Mouse (Mus musculus): ENCODE results near the gene Rtn4r. TPM values are rescaled to one million over a fixed set of nuclear protein-coding genes. Genes with fewer than 3 reads are reported as not detected.
A peak's percentile ranks its signal among the peaks of the same experiment; 100 is the strongest.
"Not testable (repeated sequence)": the region's sequence is repeated elsewhere in the genome, so short reads cannot be mapped to it uniquely, and the experiment has no call there.

The Rtn4r gene
- polyA plus RNA-seq, 1 experiment from 2014 or later, result 29.7 TPM

DNA sequence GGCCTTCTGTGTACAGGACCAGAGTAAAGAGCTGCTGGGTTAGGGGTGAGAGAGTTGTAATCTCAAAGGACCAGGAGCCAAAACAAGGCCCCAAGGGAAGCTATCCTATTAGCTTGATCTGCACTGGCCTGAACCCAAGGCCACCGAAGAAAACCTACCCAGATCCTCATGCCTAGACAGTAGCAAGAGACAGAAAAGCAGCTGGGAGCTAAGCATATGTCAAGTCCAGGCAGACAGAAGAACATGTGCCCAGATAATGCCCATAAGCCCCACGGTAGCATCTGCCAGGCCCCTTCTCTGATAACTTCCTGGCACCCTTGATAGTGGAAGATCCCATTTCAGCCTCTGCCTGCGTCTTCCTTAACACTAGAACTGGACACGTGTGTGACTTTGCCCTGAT lies 59.4 kb downstream of the Rtn4r start:
- H3K4me2 ChIP-seq (ENCODE audit: low read length), result no peak overlapping the region
- H3K27ac ChIP-seq (ENCODE audit: low read length), result no peak overlapping the region

DNA sequence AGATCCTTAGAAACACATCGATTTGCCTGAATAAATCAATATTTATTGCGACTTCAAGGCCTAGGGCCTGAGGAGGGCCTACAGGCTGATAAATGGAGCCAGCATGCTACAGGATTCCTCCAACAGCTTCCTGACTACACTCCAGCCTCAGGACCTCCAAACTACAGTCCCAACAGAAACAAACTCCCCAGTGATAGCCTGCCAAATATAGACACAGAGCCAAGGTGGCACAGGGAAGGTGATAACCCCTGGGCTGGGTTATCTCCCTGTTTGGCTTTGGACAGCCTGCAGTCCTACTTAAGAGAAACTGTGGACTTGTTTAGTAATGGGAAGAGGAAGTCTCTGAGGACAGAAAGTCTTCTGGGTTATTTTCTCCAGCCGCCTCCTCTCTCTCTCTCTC lies 59.8 kb downstream of the Rtn4r start:
- 84% methylated on average over 3 of the region's 3 CpGs for WGBS
- H3K36me3 ChIP-seq (ENCODE audit: control insufficient read depth, insufficient read depth, low read length), result no peaks in the 10 kb centered on the region

More for the DNA sequence above, 59.4 kb downstream of the Rtn4r start:
- H3K9me3 ChIP-seq (replicated peaks; ENCODE audit: control insufficient read depth, low read length, poor library complexity, severe bottlenecking), result no peaks in the 10 kb centered on the region
- H3K9ac ChIP-seq (ENCODE audit: low read depth, low read length), result no peak overlapping the region
- H3K27me3 ChIP-seq (ENCODE audit: control insufficient read depth, insufficient read depth, low read depth, low read length), result no peaks in the 10 kb centered on the region
- no peaks in the 10 kb centered on the region for H3K4me1 ChIP-seq (ENCODE audit: control insufficient read depth, insufficient read depth, low read length)
- no peaks in the 10 kb centered on the region for H3K36me3 ChIP-seq (ENCODE audit: control insufficient read depth, insufficient read depth, low read length)
- 89% methylated on average over 4 of the region's 4 CpGs for WGBS
- no peak for ATAC-seq
- no peak overlapping the region for H3K4me3 ChIP-seq (ENCODE audit: low read depth, low read length)

DNA sequence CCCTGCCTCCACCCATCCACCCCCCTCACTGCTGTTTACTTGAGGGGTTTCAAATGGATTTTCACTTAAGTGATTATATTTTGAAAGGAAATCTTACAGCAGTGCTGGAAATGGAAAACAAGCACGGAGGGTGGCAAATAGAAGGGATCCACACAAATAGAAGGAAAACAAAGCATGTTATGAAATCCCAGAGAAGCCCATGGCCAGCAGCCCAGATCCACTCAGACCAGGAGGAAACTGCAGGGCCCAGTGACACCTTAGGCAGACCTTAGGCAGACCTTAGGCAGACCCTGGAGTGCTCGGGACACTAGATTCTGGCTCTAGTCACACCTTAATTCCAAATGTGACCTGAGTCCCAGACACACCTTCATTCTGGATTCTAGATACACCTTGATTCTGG lies 63.6 kb downstream of the Rtn4r start:
- H3K27me3 ChIP-seq (ENCODE audit: control insufficient read depth, insufficient read depth, low read depth, low read length), result no peaks in the 10 kb centered on the region
- peaks cover 9% of the 10 kb centered on the region; the same call in 1 of the 2 replicates for H3K4me1 ChIP-seq (ENCODE audit: control insufficient read depth, insufficient read depth, low read length)
- H3K4me2 ChIP-seq (ENCODE audit: low read length), result no peak overlapping the region
- H3K36me3 ChIP-seq (ENCODE audit: control insufficient read depth, insufficient read depth, low read length), result no peaks in the 10 kb centered on the region
- no peak for ATAC-seq
- no peak overlapping the region for H3K9ac ChIP-seq (ENCODE audit: low read depth, low read length)
- H3K27ac ChIP-seq (ENCODE audit: low read length), result no peak overlapping the region
- H3K4me3 ChIP-seq (ENCODE audit: low read depth, low read length), result no peak overlapping the region
- H3K9me3 ChIP-seq (replicated peaks; ENCODE audit: control insufficient read depth, low read length, poor library complexity, severe bottlenecking), result no peaks in the 10 kb centered on the region
- WGBS, result 75% methylated on average over 2 of the region's 2 CpGs

More for the DNA sequence above, 59.8 kb downstream of the Rtn4r start:
- no peak overlapping the region for H3K4me3 ChIP-seq (ENCODE audit: low read depth, low read length)
- H3K9ac ChIP-seq (ENCODE audit: low read depth, low read length), result no peak overlapping the region
- no peaks in the 10 kb centered on the region for H3K27me3 ChIP-seq (ENCODE audit: control insufficient read depth, insufficient read depth, low read depth, low read length)
- ATAC-seq, result no peak
- H3K4me2 ChIP-seq (ENCODE audit: low read length), result no peak overlapping the region
- H3K27ac ChIP-seq (ENCODE audit: low read length), result no peak overlapping the region
- H3K4me1 ChIP-seq (ENCODE audit: control insufficient read depth, insufficient read depth, low read length), result no peaks in the 10 kb centered on the region
- H3K9me3 ChIP-seq (replicated peaks; ENCODE audit: control insufficient read depth, low read length, poor library complexity, severe bottlenecking), result no peaks in the 10 kb centered on the region

DNA sequence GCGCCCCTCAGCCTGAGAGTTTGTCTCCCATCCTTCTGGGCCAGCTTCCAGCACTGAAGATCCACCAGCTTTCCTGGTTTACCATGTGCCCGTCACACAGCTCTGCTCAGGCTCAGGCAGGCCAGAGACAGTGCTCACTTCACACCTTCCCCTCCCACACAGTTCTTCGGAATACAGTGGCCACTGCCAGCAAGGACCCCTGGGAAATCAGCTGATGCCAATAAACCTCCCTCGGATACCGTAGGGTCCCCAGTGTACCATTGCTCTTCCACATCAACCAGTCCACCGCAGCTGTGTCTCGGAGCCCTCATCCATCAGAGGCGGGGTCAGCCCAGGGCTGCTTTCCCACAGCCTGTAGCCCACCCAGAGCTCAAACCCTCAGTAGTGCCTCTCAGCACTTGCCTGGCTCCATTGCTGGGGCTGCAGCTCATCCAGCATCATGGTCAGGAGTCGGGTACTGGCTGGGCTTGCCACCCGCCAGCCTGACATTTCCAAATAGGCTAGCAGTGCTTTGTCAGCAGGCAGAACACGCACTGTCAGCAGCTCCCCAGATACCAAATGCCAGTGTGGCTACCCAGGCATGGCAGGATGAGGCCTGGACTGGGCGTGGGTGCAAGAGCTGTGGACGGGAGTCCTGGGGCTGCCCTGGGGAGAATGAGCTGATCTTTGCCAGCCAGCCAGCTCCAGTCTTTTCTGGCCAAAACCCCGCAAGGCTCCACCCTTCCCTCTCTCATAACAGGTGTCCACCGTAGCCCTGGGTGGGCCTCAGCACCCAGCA lies 67.0 kb downstream of the Rtn4r start:
- Histone ChIP-seq H3K4me2 (ENCODE audit: low read length) (no peak overlapping the region), H3K4me3 (ENCODE audit: low read depth, low read length) (no peak overlapping the region), H3K36me3 (ENCODE audit: control insufficient read depth, insufficient read depth, low read length) (no peaks in the 10 kb centered on the region), H3K4me1 (ENCODE audit: control insufficient read depth, insufficient read depth, low read length) (peaks cover 18% of the 10 kb centered on the region), H3K27me3 (ENCODE audit: control insufficient read depth, insufficient read depth, low read depth, low read length) (no peaks in the 10 kb centered on the region), H3K27ac (ENCODE audit: low read length) (no peak overlapping the region; the same call in 1 of the 2 replicates), H3K9me3 (replicated peaks; ENCODE audit: control insufficient read depth, low read length, poor library complexity, severe bottlenecking) (no peaks in the 10 kb centered on the region), H3K9ac (ENCODE audit: low read depth, low read length) (no peak overlapping the region)
- WGBS, result 61% methylated on average over 15 of the region's 15 CpGs
- peak; percentile 33; the same call in 1 of the 2 replicates for ATAC-seq

DNA sequence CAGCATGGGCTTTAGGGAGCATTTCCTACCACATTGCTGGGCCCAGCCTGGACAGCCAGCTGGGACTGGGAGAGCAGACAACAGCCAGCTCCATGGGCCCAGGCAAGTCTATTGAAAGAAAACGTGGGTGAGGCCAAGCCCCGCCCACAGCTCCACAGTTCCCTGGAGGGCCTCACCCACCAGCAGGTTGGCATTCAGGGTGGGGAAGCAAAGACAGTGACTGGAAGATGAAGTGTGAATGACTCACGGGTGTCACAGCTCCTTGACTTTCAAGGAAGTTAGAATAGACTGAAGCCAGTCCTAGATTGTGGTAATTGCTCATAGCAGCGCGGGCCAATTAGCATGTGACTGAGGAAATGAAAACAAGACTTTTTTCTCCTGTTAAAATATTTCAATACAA lies 67.6 kb downstream of the Rtn4r start:
- Histone ChIP-seq H3K4me3 (ENCODE audit: low read depth, low read length) (no peak overlapping the region), H3K27ac (ENCODE audit: low read length) (no peak overlapping the region; the same call in 1 of the 2 replicates)
- no peak for ATAC-seq

DNA sequence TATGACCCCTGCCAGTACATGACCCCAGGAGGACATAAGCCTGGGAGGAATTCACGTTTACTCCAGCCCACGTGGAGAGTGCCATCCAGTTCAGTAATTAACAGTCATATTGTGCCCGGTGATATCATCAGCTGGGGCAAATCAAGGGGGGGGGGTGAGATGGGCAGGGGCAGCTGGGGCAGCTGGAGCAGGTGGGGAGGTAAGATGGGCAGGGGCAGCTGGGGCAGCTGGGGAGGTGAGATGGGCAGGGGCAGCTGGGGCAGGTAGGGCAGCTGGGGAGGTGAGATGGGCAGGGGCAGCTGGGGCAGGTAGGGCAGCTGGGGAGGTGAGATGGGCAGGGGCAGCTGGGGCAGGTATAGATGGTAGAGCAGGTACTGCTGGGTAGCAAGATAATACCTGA lies 68.1 kb downstream of the Rtn4r start:
- H3K4me3 ChIP-seq (ENCODE audit: low read depth, low read length); H3K27ac ChIP-seq (ENCODE audit: low read length); H3K36me3 ChIP-seq (ENCODE audit: control insufficient read depth, insufficient read depth, low read length); H3K4me2 ChIP-seq (ENCODE audit: low read length); H3K9me3 ChIP-seq (replicated peaks; ENCODE audit: control insufficient read depth, low read length, poor library complexity, severe bottlenecking); ATAC-seq; H3K9ac ChIP-seq (ENCODE audit: low read depth, low read length); H3K27me3 ChIP-seq (ENCODE audit: control insufficient read depth, insufficient read depth, low read depth, low read length): not testable (repeated sequence)
- peaks cover 18% of the 10 kb centered on the region for H3K4me1 ChIP-seq (ENCODE audit: control insufficient read depth, insufficient read depth, low read length)
- 45% methylated on average over 3 of the region's 3 CpGs for WGBS

More for the DNA sequence above, 67.6 kb downstream of the Rtn4r start:
- WGBS, result 58% methylated on average over 5 of the region's 5 CpGs
- H3K27me3 ChIP-seq (ENCODE audit: control insufficient read depth, insufficient read depth, low read depth, low read length), result no peaks in the 10 kb centered on the region
- no peaks in the 10 kb centered on the region for H3K36me3 ChIP-seq (ENCODE audit: control insufficient read depth, insufficient read depth, low read length)
- no peak overlapping the region for H3K4me2 ChIP-seq (ENCODE audit: low read length)
- H3K9me3 ChIP-seq (replicated peaks; ENCODE audit: control insufficient read depth, low read length, poor library complexity, severe bottlenecking), result no peaks in the 10 kb centered on the region
- H3K9ac ChIP-seq (ENCODE audit: low read depth, low read length), result no peak overlapping the region
- peaks cover 18% of the 10 kb centered on the region for H3K4me1 ChIP-seq (ENCODE audit: control insufficient read depth, insufficient read depth, low read length)

DNA sequence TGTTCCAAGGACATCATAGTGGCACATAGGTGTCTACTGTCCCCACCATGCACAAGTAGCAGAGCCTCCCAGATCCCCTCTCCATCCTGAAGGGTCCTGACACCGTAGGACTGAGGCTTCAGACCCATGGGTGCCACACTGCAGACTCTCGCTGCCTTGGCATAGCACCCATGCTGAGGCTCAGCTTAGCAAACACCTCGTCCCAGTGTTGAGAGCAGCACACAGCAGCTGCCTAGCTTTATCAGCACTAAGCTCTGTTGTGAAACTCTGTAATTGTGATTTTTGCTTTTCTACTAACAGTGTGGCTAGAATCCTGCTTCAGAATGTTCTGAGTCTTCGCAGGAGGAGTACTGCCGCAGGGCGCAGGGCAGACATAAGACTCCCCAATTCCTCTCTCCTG lies 70.4 kb downstream of the Rtn4r start:
- H3K4me1 ChIP-seq (ENCODE audit: control insufficient read depth, insufficient read depth, low read length), result peaks cover 18% of the 10 kb centered on the region
- no peaks in the 10 kb centered on the region for H3K27me3 ChIP-seq (ENCODE audit: control insufficient read depth, insufficient read depth, low read depth, low read length)

DNA sequence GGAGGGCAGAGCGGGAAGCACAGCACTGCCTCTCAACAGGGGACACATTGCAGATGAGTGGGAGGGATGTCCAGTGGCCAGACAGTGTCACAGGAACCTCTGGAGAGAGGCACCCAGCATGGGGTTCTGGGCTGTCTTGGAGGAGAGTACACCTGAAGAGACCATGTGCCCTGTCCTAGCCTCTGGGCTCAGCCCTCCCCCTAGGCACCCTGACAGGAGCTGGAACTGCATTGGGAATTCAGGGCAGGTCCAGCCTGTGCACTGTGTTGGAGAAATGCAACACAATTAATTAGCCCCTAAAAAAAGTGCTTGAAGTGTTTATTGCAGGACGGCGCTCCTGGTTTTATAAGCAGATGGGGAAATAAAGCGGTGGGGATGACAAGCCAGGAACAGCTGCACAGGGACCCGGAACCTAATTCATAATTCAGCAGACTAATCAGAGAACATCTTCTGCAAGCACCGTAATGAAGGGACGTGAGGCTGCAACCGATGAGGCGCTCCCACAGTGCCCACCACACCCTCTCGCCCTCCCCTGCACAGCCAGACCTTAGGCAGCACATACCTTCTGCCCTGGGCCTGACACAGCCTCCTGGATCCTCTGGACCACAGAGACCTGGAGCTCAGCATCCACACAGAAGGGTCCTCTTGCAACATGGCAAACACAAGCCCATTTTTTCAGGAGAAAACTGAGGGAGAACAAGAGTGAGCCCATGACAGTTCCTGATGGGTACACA lies 71.1 kb downstream of the Rtn4r start:
- no peaks in the 10 kb centered on the region for H3K36me3 ChIP-seq (ENCODE audit: control insufficient read depth, insufficient read depth, low read length)
- no peaks in the 10 kb centered on the region for H3K27me3 ChIP-seq (ENCODE audit: control insufficient read depth, insufficient read depth, low read depth, low read length)
- ATAC-seq, result peak; percentile 46; the same call in 1 of the 2 replicates
- no peak overlapping the region for H3K4me3 ChIP-seq (ENCODE audit: low read depth, low read length)
- H3K4me1 ChIP-seq (ENCODE audit: control insufficient read depth, insufficient read depth, low read length), result peaks cover 18% of the 10 kb centered on the region
- WGBS, result 44% methylated on average over 10 of the region's 10 CpGs
- peak overlapping the region; percentile 20; the same call in 1 of the 2 replicates for H3K9ac ChIP-seq (ENCODE audit: low read depth, low read length)
- H3K9me3 ChIP-seq (replicated peaks; ENCODE audit: control insufficient read depth, low read length, poor library complexity, severe bottlenecking), result no peaks in the 10 kb centered on the region
- H3K27ac ChIP-seq (ENCODE audit: low read length), result no peak overlapping the region
- no peak overlapping the region for H3K4me2 ChIP-seq (ENCODE audit: low read length)

More for the DNA sequence above, 70.4 kb downstream of the Rtn4r start:
- Histone ChIP-seq H3K4me3 (ENCODE audit: low read depth, low read length) (no peak overlapping the region), H3K9me3 (replicated peaks; ENCODE audit: control insufficient read depth, low read length, poor library complexity, severe bottlenecking) (no peaks in the 10 kb centered on the region), H3K4me2 (ENCODE audit: low read length) (no peak overlapping the region), H3K36me3 (ENCODE audit: control insufficient read depth, insufficient read depth, low read length) (no peaks in the 10 kb centered on the region), H3K27ac (ENCODE audit: low read length) (no peak overlapping the region), H3K9ac (ENCODE audit: low read depth, low read length) (0 out of 2 replicates have a peak overlapping the region, but pooled peaks have one; percentile 20)
- no peak for ATAC-seq
- WGBS, result 81% methylated on average over 6 of the region's 6 CpGs

DNA sequence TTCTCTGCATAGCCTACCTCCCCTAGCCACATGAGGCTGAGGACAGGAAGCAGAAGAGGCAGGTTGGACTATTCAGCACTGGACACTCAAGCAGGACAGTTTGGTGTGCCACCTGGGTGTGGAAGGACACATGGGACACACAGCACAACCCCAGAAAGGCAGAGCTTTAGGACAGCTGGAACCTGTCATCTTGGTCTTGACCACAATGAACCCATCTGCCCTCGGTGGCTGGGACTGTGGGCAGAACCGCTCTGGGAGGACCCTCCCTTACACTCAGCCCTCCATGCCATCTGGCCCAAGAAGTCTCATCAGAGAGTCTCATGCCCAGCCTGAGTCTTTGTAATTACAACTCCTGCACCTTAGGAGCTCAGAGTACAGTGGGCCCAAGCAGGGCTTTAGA lies 72.6 kb downstream of the Rtn4r start:
- Histone ChIP-seq H3K4me2 (ENCODE audit: low read length) (no peak overlapping the region), H3K27ac (ENCODE audit: low read length) (no peak overlapping the region), H3K9ac (ENCODE audit: low read depth, low read length) (no peak overlapping the region), H3K36me3 (ENCODE audit: control insufficient read depth, insufficient read depth, low read length) (no peaks in the 10 kb centered on the region), H3K4me3 (ENCODE audit: low read depth, low read length) (no peak overlapping the region), H3K27me3 (ENCODE audit: control insufficient read depth, insufficient read depth, low read depth, low read length) (no peaks in the 10 kb centered on the region), H3K9me3 (replicated peaks; ENCODE audit: control insufficient read depth, low read length, poor library complexity, severe bottlenecking) (no peaks in the 10 kb centered on the region), H3K4me1 (ENCODE audit: control insufficient read depth, insufficient read depth, low read length) (peaks cover 9% of the 10 kb centered on the region)
- 77% methylated on average over 2 of the region's 2 CpGs for whole genome bisulfite sequencing
- ATAC-seq, result no peak

Measured in midbrain, embryonic 16.5 days (tissue).